Mouse (Mus musculus): ENCODE data around the gene Slc16a7. TPM values are rescaled to one million over a fixed set of nuclear protein-coding genes. Genes with fewer than 3 reads are reported as not detected.

The Slc16a7 gene
- polyA plus RNA-seq (2012; rRNA removed): 0.46 and 4.8 TPM in 2 replicates

GRCm38 (mm10) chr10:125388876-125389786, at the start of gene Slc16a7:
TSS of gene Slc16a7 (minus strand) at chr10:125389465.
- H3K27ac ChIP-seq (ENCODE audit: insufficient read depth, low read depth, low read length): peak within 1 kb of the TSS; percentile 43

GRCm38 (mm10) chr10:125418795-125419194, 29.5 kb upstream of the Slc16a7 start:
- WGBS: 56% methylated on average over 6 of the region's 6 CpGs
- no peak for TF ChIP-seq POLR2A (IDR thresholded peaks at IDR 0.05; ENCODE audit: low read depth, low read length)
- no peak for TF ChIP-seq CTCF (IDR thresholded peaks at IDR 0.05; ENCODE audit: extremely low read depth, insufficient read length, insufficient replicate concordance, low read depth, low read length)
- H3K4me1 ChIP-seq (ENCODE audit: control insufficient read depth, insufficient read depth, insufficient read length, low read length): no peaks in the 10 kb centered on the region
- no peak overlapping the region for H3K27ac ChIP-seq (ENCODE audit: insufficient read depth, low read depth, low read length)
- no peak overlapping the region for H3K4me3 ChIP-seq (ENCODE audit: low read depth, low read length)
- H3K27me3 ChIP-seq (ENCODE audit: control insufficient read depth, insufficient read depth, low read length): no peaks in the 10 kb centered on the region
- H3K36me3 ChIP-seq (ENCODE audit: control insufficient read depth, insufficient read depth, low read length): no peaks in the 10 kb centered on the region

More at GRCm38 (mm10) chr10:125388876-125389786, at the start of gene Slc16a7:
- under 1% methylated on average over 67 of the region's 67 CpGs for WGBS
- Histone ChIP-seq H3K27me3 (ENCODE audit: control insufficient read depth, insufficient read depth, low read length) (no peaks in the 10 kb centered on the region), H3K4me3 (ENCODE audit: low read depth, low read length) (peak within 1 kb of the TSS; percentile 68), H3K4me1 (ENCODE audit: control insufficient read depth, insufficient read depth, insufficient read length, low read length) (peaks cover 5% of the 10 kb centered on the region), H3K36me3 (ENCODE audit: control insufficient read depth, insufficient read depth, low read length) (no peaks in the 10 kb centered on the region)
- no peak for TF ChIP-seq POLR2A (IDR thresholded peaks at IDR 0.05; ENCODE audit: low read depth, low read length)
- TF ChIP-seq CTCF (IDR thresholded peaks at IDR 0.05; ENCODE audit: extremely low read depth, insufficient read length, insufficient replicate concordance, low read depth, low read length): no peak

DNA sequence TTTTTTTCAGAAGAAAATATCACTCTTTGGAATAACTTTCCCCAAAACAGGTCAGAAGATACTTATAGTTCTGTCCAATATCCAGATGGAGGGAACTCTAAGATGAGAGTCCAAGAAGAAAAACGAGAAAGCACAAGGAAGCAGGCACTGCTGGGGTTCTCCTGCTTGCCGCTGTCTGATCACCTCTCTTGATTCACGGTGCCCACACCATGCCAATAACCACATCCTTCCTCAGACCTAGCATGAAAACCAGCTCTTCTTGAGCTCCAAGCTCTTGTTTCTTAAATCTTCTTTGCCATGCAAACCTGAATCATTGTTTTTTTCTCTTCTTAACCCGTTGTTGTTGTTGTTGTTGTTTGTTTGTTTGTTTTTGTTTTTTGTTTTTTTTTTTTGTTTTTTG, 10.5 kb upstream of the Slc16a7 start:
- no peaks in the 10 kb centered on the region for H3K27me3 ChIP-seq (ENCODE audit: control insufficient read depth, insufficient read depth, low read length)
- TF ChIP-seq CTCF (IDR thresholded peaks at IDR 0.05; ENCODE audit: extremely low read depth, insufficient read length, insufficient replicate concordance, low read depth, low read length) (no peak), POLR2A (IDR thresholded peaks at IDR 0.05; ENCODE audit: low read depth, low read length) (no peak)
- H3K4me3 ChIP-seq (ENCODE audit: low read depth, low read length): no peak overlapping the region
- no peak overlapping the region for H3K27ac ChIP-seq (ENCODE audit: insufficient read depth, low read depth, low read length)
- H3K36me3 ChIP-seq (ENCODE audit: control insufficient read depth, insufficient read depth, low read length): no peaks in the 10 kb centered on the region
- no peaks in the 10 kb centered on the region for H3K4me1 ChIP-seq (ENCODE audit: control insufficient read depth, insufficient read depth, insufficient read length, low read length)
- 71% methylated on average over 4 of the region's 4 CpGs for WGBS

DNA sequence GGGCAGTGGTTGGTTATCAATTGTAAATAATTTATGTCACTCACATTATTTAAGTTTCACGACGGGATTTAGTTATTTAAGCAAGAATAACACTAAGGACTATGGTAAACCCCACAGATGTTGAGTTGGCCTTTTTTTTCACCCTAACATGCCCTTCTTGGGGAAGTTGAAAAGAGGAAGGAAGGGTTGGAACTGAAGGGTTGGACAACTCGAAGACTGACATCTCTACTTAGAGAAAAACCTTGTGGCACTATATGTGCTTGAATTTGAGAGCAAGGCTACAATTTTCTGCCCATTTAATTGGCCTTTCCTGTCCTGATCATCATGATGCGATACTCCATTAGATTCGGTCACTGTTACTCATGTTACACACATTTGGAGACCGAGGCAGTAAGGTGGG, 746 bp upstream of the Slc16a7 start:
- no peak for TF ChIP-seq CTCF (IDR thresholded peaks at IDR 0.05; ENCODE audit: extremely low read depth, insufficient read length, insufficient replicate concordance, low read depth, low read length)
- no peak for TF ChIP-seq POLR2A (IDR thresholded peaks at IDR 0.05; ENCODE audit: low read depth, low read length)
- H3K27ac ChIP-seq (ENCODE audit: insufficient read depth, low read depth, low read length): no peak overlapping the region
- H3K4me1 ChIP-seq (ENCODE audit: control insufficient read depth, insufficient read depth, insufficient read length, low read length): peaks cover 5% of the 10 kb centered on the region
- 59% methylated on average over 6 of the region's 6 CpGs for WGBS
- H3K27me3 ChIP-seq (ENCODE audit: control insufficient read depth, insufficient read depth, low read length): no peaks in the 10 kb centered on the region
- no peaks in the 10 kb centered on the region for H3K36me3 ChIP-seq (ENCODE audit: control insufficient read depth, insufficient read depth, low read length)
- no peak overlapping the region for H3K4me3 ChIP-seq (ENCODE audit: low read depth, low read length)

DNA sequence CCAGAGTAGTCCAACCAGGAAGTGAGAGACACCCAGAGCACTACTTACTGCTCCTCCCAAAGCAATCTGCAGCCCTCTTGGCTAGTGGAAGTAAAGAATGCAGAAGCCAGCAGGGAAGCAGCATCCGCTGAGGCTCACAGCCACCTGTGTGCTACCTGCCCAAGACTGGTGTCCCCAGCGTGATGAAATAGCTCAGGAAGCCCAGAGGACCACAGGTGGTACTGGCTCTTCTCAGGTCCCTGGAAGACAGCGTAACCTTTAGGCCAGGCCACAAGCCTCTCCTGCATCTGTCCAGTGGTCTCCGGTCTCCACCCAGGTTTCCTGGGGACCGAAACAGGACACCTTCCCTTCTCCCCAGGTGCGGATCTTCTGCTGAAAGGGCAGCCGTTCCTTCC, 787 bp downstream of the Slc16a7 start:
- TF ChIP-seq POLR2A (IDR thresholded peaks at IDR 0.05; ENCODE audit: low read depth, low read length) (no peak), CTCF (IDR thresholded peaks at IDR 0.05; ENCODE audit: extremely low read depth, insufficient read length, insufficient replicate concordance, low read depth, low read length) (no peak)
- Histone ChIP-seq H3K27ac (ENCODE audit: insufficient read depth, low read depth, low read length) (peak overlapping the region; percentile 43; the same call in 1 of the 2 replicates), H3K36me3 (ENCODE audit: control insufficient read depth, insufficient read depth, low read length) (no peaks in the 10 kb centered on the region), H3K4me1 (ENCODE audit: control insufficient read depth, insufficient read depth, insufficient read length, low read length) (peaks cover 5% of the 10 kb centered on the region), H3K27me3 (ENCODE audit: control insufficient read depth, insufficient read depth, low read length) (no peaks in the 10 kb centered on the region), H3K4me3 (ENCODE audit: low read depth, low read length) (peak overlapping the region; percentile 68)
- WGBS: 34% methylated on average over 7 of the region's 7 CpGs

- H3K4me3 ChIP-seq (ENCODE audit: low read depth, low read length): no peak overlapping the region
- H3K27ac ChIP-seq (ENCODE audit: insufficient read depth, low read depth, low read length): no peak overlapping the region
- WGBS: 63% methylated on average over 14 of the region's 14 CpGs
- H3K27me3 ChIP-seq (ENCODE audit: control insufficient read depth, insufficient read depth, low read length): no peaks in the 10 kb centered on the region
- peaks cover 5% of the 10 kb centered on the region for H3K4me1 ChIP-seq (ENCODE audit: control insufficient read depth, insufficient read depth, insufficient read length, low read length)
- TF ChIP-seq CTCF (IDR thresholded peaks at IDR 0.05; ENCODE audit: extremely low read depth, insufficient read length, insufficient replicate concordance, low read depth, low read length) (no peak), POLR2A (IDR thresholded peaks at IDR 0.05; ENCODE audit: low read depth, low read length) (no peak)
- H3K36me3 ChIP-seq (ENCODE audit: control insufficient read depth, insufficient read depth, low read length): no peaks in the 10 kb centered on the region
Measured at GRCm38 (mm10) chr10:125387782-125388415, 1.4 kb downstream of the Slc16a7 start.

DNA sequence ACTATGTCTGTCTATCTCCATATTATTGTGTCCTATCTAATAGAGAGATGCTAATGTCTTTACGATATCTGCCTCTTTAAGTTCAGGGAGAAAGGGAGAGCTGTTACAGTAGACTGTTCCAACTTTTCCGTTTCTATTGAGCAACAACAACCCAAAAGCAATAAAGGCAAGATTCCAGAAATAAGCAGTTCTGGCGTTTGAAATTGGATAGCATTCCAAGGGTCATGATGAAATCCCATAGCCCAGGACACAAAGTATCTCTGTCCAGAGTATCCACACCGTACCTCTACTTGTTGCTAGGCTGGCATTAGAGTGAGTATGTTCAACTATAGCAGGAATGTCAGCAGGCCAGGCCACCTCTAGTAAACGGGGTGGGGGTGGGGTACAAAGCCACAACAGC, 13.7 kb downstream of the Slc16a7 start:
- H3K27me3 ChIP-seq (ENCODE audit: control insufficient read depth, insufficient read depth, low read length): no peaks in the 10 kb centered on the region
- TF ChIP-seq POLR2A (IDR thresholded peaks at IDR 0.05; ENCODE audit: low read depth, low read length) (no peak), CTCF (IDR thresholded peaks at IDR 0.05; ENCODE audit: extremely low read depth, insufficient read length, insufficient replicate concordance, low read depth, low read length) (no peak)
- no peaks in the 10 kb centered on the region for H3K4me1 ChIP-seq (ENCODE audit: control insufficient read depth, insufficient read depth, insufficient read length, low read length)
- 56% methylated on average over 5 of the region's 5 CpGs for WGBS
- H3K4me3 ChIP-seq (ENCODE audit: low read depth, low read length): no peak overlapping the region
- no peaks in the 10 kb centered on the region for H3K36me3 ChIP-seq (ENCODE audit: control insufficient read depth, insufficient read depth, low read length)
- H3K27ac ChIP-seq (ENCODE audit: insufficient read depth, low read depth, low read length): no peak overlapping the region
